Mouse (Mus musculus) kidney, postnatal 25 days (tissue): ENCODE results near the gene Khdc1b.
"Not testable (repeated sequence)": the region's sequence is repeated elsewhere in the genome, so short reads cannot be mapped to it uniquely, and the experiment has no call there.

Source experiments
- DNase-seq, 2 experiments: peaks; one replicate each; pipeline ENCODE4 v3.0.0; 2021; ENCODE audit warnings: mixed read lengths in 2 of 2

Khdc1b gene

GRCm38 (mm10) chr1:21383256-21383655, at the start of gene Khdc1b:
Khdc1b (plus strand) TSS chr1:21383556.
- DNase-seq: no peak

GRCm38 (mm10) chr1:21335836-21336235, 47.5 kb upstream of the Khdc1b start:
- no peak for DNase-seq

- no peak for DNase-seq
Measured at GRCm38 (mm10) chr1:21340745-21341144, 42.6 kb upstream of the Khdc1b start.

GRCm38 (mm10) chr1:21344253-21344652, 39.1 kb upstream of the Khdc1b start:
- DNase-seq: peak; percentile 50 to 67

DNA sequence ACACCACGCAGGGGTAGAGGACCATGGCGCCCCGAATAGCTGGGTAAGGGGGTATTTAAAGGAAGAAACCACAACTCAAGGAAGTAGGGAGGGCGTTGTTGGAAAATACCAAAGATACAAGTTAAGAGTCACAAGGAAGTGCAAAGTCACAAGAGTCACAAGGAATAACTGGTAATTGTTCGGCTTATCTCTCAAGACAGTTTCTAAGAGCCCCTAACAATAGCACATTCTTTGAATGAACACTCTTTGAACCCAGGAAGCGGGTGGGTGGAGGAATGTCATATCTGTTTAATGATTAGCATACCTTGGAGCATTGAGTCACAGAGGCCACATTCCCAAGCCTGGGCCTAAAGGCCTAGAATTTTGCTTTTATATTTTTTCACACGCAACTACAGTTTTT, 38.6 kb upstream of the Khdc1b start:
- DNase-seq: not testable (repeated sequence)

DNA sequence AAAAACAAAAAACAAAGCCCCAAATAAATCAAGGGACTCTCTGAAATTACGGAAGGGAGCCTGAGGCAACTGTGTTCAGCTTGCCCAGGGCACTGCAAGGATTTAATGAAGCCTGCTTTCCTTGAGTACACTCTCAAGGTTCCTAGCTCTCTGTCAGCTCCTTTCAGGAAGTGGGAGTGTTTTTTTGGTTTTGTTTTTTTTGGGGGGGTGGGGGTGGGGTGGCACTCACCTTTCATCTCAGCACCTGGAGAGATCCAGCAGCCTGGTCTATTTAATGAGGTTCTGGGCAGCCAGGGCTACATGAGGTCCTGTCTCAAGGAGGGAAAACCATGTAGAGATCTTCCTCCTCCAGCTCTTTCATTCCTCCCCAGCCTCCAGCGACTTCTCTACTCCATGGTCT, 34.0 kb upstream of the Khdc1b start, which contains the start of gene Khdc1a:
Khdc1a (plus strand) TSS at position 301 of the 400 bp plus-strand sequence.
- DNase-seq: no peak

DNA sequence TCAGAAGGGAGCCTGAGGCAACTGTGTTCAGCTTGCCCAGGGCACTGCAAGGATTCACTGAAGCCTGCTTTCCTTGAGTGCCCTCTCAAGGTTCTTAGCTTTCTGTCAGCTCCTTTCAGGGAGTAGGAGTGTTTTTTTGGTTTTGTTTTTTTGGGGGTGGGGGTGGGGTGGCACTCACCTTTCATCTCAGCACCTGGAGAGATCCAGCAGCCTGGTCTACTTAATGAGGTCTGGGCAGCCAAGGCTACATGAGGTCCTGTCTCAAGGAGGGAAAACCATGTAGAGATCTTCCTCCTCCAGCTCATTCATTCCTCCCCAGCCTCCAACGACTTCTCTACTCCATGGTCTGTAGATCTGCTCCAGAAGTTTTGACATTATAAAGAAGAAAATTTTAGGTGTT, 15.3 kb upstream of the Khdc1b start, which contains the start of gene Khdc1c:
Khdc1c (plus strand) TSS at position 301 of the 400 bp plus-strand sequence.
- DNase-seq: not testable (repeated sequence)

- DNase-seq: no peak
Measured at GRCm38 (mm10) chr1:21391138-21391671, 7.8 kb downstream of the Khdc1b start.

GRCm38 (mm10) chr1:21402804-21403203, 19.4 kb downstream of the Khdc1b start:
- DNase-seq: no peak

DNA sequence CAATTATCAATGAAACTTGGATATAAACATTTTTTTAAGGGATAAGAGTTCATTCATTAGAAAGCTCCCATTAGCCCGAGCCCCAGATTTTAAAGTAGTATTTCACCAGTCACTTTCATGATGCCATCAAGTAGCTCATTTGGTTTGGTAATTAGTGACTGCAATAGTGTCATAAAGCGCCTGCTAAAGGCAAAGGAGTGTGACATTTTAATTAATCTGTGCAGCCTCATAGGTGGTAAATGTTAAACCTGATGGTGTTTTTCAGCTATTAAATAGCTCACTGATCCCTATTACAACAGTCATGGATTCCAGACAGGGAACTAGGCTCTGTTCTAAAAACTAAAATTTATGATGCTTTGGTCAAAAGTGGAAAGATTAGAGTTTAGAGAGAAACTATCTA, 23.9 kb downstream of the Khdc1b start:
- DNase-seq: no peak

DNA sequence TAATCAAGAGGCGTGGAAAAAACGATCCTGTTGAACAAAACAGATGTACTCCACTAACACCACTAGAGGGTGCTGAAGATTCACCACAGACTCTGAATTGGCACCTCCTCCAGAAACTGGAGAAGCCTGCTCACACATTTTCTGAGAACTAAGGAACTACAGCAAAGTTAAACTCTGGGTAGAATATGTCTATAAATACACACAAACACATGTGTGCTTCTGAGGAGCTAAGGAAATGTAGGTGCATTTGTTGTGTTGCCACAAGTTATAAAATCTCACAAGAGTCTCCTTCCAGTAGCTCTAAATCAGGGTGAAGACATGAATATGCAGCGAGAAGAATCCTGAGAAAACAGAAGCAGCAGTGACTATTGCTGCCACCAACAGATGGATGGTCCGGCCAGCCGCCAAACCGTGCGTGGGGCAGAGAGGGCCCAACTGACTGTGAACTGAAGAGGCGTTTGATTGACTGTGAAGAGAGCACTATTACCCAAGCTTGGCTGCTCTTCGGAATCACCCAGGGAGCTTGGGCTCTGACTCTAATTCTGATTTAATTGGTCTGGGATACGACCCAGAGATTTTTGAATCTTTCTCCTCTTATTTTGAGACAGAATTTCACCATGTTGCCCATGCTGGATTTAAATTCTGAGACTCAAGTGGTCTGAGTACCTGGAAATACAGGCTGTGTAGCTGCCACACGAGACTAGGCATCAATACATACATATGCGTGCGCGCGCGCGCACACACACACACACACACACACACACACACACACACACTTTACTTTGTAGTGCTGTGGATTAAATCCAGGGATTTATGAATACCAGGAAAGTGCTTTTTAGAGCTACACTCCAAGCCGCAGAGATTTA, 28.2 kb downstream of the Khdc1b start:
- DNase-seq: peak; percentile 31 to 36

GRCm38 (mm10) chr1:21412197-21412555, 28.8 kb downstream of the Khdc1b start:
- DNase-seq: no peak

DNA sequence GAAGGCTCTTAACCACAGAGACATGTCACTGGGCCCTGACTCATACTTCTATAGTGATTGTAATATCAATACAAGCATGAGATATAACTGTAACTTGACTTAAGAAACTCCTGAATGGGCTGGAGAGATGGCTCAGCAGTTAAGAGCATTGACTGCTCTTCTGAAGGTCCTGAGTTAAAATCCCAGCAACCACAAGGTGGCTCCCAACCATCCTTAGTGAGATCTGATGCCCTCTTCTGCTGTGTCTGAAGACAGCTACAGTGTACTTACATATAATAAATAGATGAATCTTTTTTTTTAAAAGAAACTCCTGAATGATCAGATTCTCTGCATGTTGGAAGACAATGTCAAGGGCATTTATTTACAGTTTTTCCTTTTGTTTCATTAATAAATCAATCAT, 36.0 kb downstream of the Khdc1b start:
- peak in 1 of 2 experiments; percentile 36 for DNase-seq

DNA sequence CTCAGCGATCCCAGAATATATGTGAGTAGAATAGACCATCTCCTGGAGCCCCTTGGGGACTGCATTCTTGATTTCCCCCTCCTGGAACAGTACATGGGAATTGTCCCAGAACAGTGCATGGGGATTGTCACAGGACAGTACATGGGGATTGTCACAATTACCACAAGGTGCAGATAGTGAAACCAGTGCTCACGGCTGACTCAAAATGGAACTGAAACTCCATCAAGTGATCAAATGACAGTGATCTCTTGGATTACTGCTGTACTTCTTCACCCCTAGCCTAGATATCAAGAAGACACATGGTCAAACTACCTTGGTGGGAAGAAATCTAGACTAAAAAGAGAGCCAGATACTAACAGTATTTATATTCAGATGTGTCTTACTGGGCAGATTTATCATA, 42.3 kb downstream of the Khdc1b start:
- DNase-seq: no peak

DNA sequence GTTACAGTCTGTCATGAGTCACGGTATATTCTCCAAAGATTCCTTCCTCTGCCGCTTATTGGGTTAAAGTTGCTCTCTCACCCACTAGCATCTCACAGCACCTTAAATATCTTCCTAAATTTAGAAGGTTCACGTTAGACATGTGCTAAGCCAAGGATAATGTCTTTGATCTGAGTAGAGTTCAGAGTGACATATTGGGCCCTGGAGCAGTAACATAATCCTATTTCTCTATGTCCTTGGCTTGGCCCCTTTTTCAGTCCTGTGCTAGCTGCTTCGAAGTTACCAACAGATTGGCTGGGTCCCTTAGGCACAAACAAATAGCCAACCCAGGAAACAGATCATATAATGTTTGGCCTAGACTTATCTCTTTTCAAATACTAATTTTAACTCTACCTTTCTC, 44.7 kb downstream of the Khdc1b start:
- no peak for DNase-seq

DNA sequence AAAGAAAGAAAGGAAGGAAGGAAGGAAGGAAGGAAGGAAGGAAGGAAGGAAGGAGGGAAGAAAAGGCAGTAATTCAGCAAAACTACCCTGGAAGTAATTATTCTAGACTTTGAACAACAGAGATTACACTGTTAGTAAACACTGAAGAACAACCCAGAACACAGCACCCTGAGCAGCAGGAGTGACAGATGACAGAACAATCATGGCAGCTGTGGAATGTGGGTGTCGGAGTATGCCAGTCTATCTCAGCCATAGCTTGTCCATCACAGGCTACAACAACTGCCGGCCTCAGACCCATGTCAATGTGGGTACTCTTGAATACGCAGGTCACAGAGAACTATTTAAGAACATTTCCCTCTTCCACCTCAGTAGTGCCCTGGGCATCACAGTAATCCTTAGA, 48.3 kb downstream of the Khdc1b start:
- DNase-seq: no peak

- no peak for DNase-seq
Measured at GRCm38 (mm10) chr1:21434853-21435252, 51.5 kb downstream of the Khdc1b start.
